Mouse (Mus musculus) forebrain, embryonic 13.5 days (tissue): ENCODE results near the gene Lce3c. TPM values are rescaled to one million over a fixed set of nuclear protein-coding genes. Genes with fewer than 3 reads are reported as not detected.

Experiments
- ATAC-seq: fragments of 200-750 bp; cut with Nextera tagmentation; 2 replicates; pipeline ENCODE4 v1.8.0; 2017
- H3K27ac ChIP-seq: fragments of 300-500 bp; sonication (generic); 2 replicates; pipeline ENCODE4 v1.5.1; 2015; ENCODE audit warnings: inconsistent platforms, mild to moderate bottlenecking, moderate library complexity
- H3K27me3 ChIP-seq: fragments of 300-500 bp; sonication (generic); 2 replicates; pipeline ENCODE4 v1.6.1; 2015; ENCODE audit warnings: mild to moderate bottlenecking, inconsistent platforms
- H3K36me3 ChIP-seq: fragments of 300-500 bp; sonication (generic); 2 replicates; pipeline ENCODE4 v1.6.1; 2015; ENCODE audit warnings: mild to moderate bottlenecking, inconsistent platforms; ENCODE audit not compliant: poor library complexity, severe bottlenecking
- H3K4me1 ChIP-seq: fragments of 300-500 bp; sonication (generic); 2 replicates; pipeline ENCODE4 v1.6.1; 2015; ENCODE audit warnings: inconsistent platforms
- H3K4me2 ChIP-seq: fragments of 300-500 bp; sonication (generic); 2 replicates; pipeline ENCODE4 v1.6.1; 2015; ENCODE audit warnings: inconsistent platforms, mild to moderate bottlenecking, moderate library complexity
- H3K4me3 ChIP-seq: fragments of 300-500 bp; sonication (generic); 2 replicates; pipeline ENCODE4 v1.5.1; 2015; ENCODE audit warnings: mild to moderate bottlenecking, inconsistent platforms
- H3K9ac ChIP-seq: fragments of 300-500 bp; sonication (generic); 2 replicates; pipeline ENCODE4 v1.6.1; 2015; ENCODE audit warnings: mild to moderate bottlenecking, inconsistent platforms
- H3K9me3 ChIP-seq: fragments of 300-500 bp; sonication (generic); replicated peaks from 2 replicates; pipeline ENCODE4 v1.6.1; 2016; ENCODE audit warnings: inconsistent platforms
- WGBS: fragments of 180-500 bp; shearing (Covaris S2); methylation state at CpG from one replicate; pipeline ENCODE4 v1.1.7; 2015; 5-methylcytosine and 5-hydroxymethylcytosine counted together
- polyA plus RNA-seq: library from polyadenylated mRNA; unstranded; fragments of >200 nt; fragmentation: Nextera tagmentation; extraction: Ambion mirVana; gene quantifications from 2 replicates; pipeline ENCODE4 v1.2.1, GENCODE M21; 2015

The Lce3c gene
- not detected in 2 replicates for polyA plus RNA-seq

- no peaks in the 10 kb centered on the region for H3K9me3 ChIP-seq
- H3K36me3 ChIP-seq, result no peaks in the 10 kb centered on the region
- H3K4me1 ChIP-seq, result no peaks in the 10 kb centered on the region
- H3K9ac ChIP-seq, result no peak within 1 kb of the TSS
- H3K27ac ChIP-seq, result no peak within 1 kb of the TSS
- 96% methylated on average over 1 of the region's 1 CpGs for WGBS
- H3K27me3 ChIP-seq, result no peaks in the 10 kb centered on the region
- no peak within 1 kb of the TSS for H3K4me3 ChIP-seq
- ATAC-seq, result no peak
- no peak within 1 kb of the TSS for H3K4me2 ChIP-seq
Measured at GRCm38 (mm10) chr3:92944186-92944585, at the start of gene Lce3c. TSS of gene Lce3c (plus strand) at chr3:92944486.

GRCm38 (mm10) chr3:92894489-92894888 lies 49.8 kb upstream of the Lce3c start:
- Histone ChIP-seq H3K4me3 (no peak overlapping the region), H3K27ac (no peak overlapping the region), H3K4me1 (no peaks in the 10 kb centered on the region), H3K9ac (no peak overlapping the region), H3K4me2 (no peak overlapping the region), H3K9me3 (no peaks in the 10 kb centered on the region; the same call in 1 of the 2 replicates), H3K27me3 (no peaks in the 10 kb centered on the region), H3K36me3 (no peaks in the 10 kb centered on the region)
- 47% methylated on average over 1 of the region's 1 CpGs for WGBS
- no peak for ATAC-seq

GRCm38 (mm10) chr3:92902992-92903391 lies 41.3 kb upstream of the Lce3c start:
- Histone ChIP-seq H3K4me1 (no peaks in the 10 kb centered on the region), H3K36me3 (no peaks in the 10 kb centered on the region), H3K9me3 (no peaks in the 10 kb centered on the region), H3K9ac (no peak overlapping the region), H3K4me3 (no peak overlapping the region), H3K4me2 (no peak overlapping the region), H3K27ac (no peak overlapping the region), H3K27me3 (no peaks in the 10 kb centered on the region)
- no peak for ATAC-seq
- 27% methylated on average over 3 of the region's 3 CpGs for WGBS

GRCm38 (mm10) chr3:92903640-92904039 lies 40.6 kb upstream of the Lce3c start:
- no peaks in the 10 kb centered on the region for H3K4me1 ChIP-seq
- no peaks in the 10 kb centered on the region for H3K9me3 ChIP-seq
- H3K36me3 ChIP-seq, result no peaks in the 10 kb centered on the region
- H3K27me3 ChIP-seq, result no peaks in the 10 kb centered on the region
- no peak overlapping the region for H3K4me3 ChIP-seq
- no peak overlapping the region for H3K9ac ChIP-seq
- peak; percentile 33; the same call in 1 of the 2 replicates for ATAC-seq
- no peak overlapping the region for H3K4me2 ChIP-seq
- H3K27ac ChIP-seq, result no peak overlapping the region
- 34% methylated on average over 4 of the region's 4 CpGs for WGBS

DNA sequence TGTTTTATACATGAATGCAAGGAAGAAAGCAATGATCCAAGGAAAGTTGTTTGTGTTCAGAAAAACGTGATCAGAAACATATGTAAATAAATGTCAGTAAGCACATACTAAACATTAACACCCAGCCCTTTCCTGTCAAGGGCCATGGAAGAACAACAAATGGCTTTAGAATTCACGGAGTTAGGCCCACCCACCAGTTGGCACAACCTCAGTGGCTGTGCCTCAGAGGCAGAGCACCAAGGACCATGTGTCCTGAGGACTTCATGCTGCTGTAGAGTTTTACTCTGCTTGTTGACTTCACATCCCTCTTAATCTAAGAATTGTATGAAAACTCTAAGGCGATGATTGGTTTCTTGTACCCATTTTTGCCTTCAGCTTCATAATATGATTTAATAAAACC lies 39.1 kb upstream of the Lce3c start:
- Histone ChIP-seq H3K36me3 (no peaks in the 10 kb centered on the region), H3K9me3 (no peaks in the 10 kb centered on the region), H3K9ac (no peak overlapping the region), H3K27ac (no peak overlapping the region), H3K27me3 (no peaks in the 10 kb centered on the region), H3K4me2 (no peak overlapping the region), H3K4me3 (no peak overlapping the region), H3K4me1 (no peaks in the 10 kb centered on the region)
- ATAC-seq, result no peak
- WGBS, result 57% methylated on average over 3 of the region's 3 CpGs

- 30% methylated on average over 4 of the region's 4 CpGs for WGBS
- H3K4me1 ChIP-seq, result no peaks in the 10 kb centered on the region
- H3K4me2 ChIP-seq, result no peak overlapping the region
- peak; percentile 61; the same call in 1 of the 2 replicates for ATAC-seq
- no peak overlapping the region for H3K9ac ChIP-seq
- no peak overlapping the region for H3K27ac ChIP-seq
- H3K27me3 ChIP-seq, result no peaks in the 10 kb centered on the region
- no peak overlapping the region for H3K4me3 ChIP-seq
- H3K36me3 ChIP-seq, result no peaks in the 10 kb centered on the region
- no peaks in the 10 kb centered on the region for H3K9me3 ChIP-seq
Measured at GRCm38 (mm10) chr3:92907571-92907970, 36.7 kb upstream of the Lce3c start.

DNA sequence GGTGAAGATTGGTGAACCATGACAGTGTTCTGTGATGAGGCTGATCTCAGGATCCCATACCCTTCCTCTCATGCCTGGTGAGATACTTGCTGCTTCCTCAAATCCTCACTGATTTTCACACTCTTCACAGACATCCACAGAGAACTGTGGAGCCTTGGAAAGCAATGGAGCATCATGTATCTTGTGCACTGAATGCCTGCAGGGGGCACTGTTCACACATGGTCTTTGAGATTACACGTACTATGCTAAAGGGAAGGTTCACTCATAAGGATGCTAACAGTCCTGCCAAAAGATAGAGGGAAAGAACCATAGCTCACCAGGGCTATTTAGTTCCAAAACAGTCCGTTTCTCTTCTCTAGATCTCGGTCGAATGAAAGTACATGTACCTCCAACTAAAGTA lies 23.9 kb upstream of the Lce3c start:
- Histone ChIP-seq H3K4me3 (no peak overlapping the region), H3K4me1 (no peaks in the 10 kb centered on the region), H3K9ac (no peak overlapping the region), H3K9me3 (no peaks in the 10 kb centered on the region), H3K27me3 (no peaks in the 10 kb centered on the region), H3K27ac (no peak overlapping the region), H3K4me2 (no peak overlapping the region), H3K36me3 (no peaks in the 10 kb centered on the region)
- WGBS, result 65% methylated on average over 4 of the region's 4 CpGs
- no peak for ATAC-seq

- 81% methylated on average over 2 of the region's 2 CpGs for WGBS
- no peak for ATAC-seq
- no peaks in the 10 kb centered on the region for H3K27me3 ChIP-seq
- H3K36me3 ChIP-seq, result no peaks in the 10 kb centered on the region
- no peaks in the 10 kb centered on the region for H3K4me1 ChIP-seq
- no peak within 1 kb of the TSS for H3K4me3 ChIP-seq
- H3K4me2 ChIP-seq, result no peak within 1 kb of the TSS
- no peaks in the 10 kb centered on the region for H3K9me3 ChIP-seq
- no peak within 1 kb of the TSS for H3K9ac ChIP-seq
- H3K27ac ChIP-seq, result no peak within 1 kb of the TSS
Measured at GRCm38 (mm10) chr3:92926130-92926529, 18.2 kb upstream of the Lce3c start, which contains the start of gene Lce3a. TSS of gene Lce3a (minus strand) at chr3:92926230.

DNA sequence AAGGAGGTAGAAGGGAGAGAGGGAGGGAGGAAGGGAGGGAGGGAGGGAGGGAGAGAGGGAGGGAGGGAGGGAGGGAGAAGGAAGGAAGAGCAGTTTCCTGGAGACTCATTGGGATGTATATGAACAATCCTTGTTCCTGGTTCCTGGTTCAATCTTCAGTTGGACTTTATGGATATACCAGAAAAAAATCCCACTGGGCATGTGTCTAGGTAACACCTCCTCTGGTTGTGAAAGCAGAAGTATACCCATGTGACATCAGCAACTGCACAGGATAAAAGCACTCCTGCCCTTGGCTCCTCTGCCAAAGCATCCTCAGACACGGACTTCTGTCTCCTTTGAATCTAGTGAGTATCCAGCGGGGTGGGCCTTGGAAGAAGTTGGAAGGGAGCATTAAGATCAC lies 11.6 kb upstream of the Lce3c start, which contains the start of gene Lce3b:
TSS of gene Lce3b (plus strand) at position 301 of the 400 bp plus-strand sequence.
- WGBS, result 69% methylated on average over 2 of the region's 2 CpGs
- H3K9me3 ChIP-seq, result no peaks in the 10 kb centered on the region
- no peak within 1 kb of the TSS for H3K4me3 ChIP-seq
- no peak within 1 kb of the TSS for H3K27ac ChIP-seq
- no peak within 1 kb of the TSS for H3K9ac ChIP-seq
- no peaks in the 10 kb centered on the region for H3K27me3 ChIP-seq
- H3K4me2 ChIP-seq, result no peak within 1 kb of the TSS
- H3K36me3 ChIP-seq, result no peaks in the 10 kb centered on the region
- H3K4me1 ChIP-seq, result no peaks in the 10 kb centered on the region
- no peak for ATAC-seq

DNA sequence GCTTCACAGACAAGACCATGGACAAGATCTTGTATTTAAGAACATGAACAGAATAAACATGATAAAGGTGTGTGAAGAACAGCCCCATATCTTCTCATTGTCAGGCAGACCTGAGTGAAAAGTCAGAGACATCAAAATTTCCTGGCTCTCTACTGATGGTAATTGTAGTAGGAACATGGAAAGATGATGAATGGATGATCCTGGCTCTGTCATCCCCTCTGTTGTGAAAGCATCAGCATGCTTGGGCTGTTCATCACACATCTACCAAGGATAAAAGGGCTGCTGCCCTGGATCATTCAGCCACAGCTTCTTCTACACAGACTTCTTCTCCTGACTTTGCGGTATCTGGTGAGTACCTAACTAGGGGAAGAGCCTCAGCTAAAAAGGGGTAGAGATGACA lies 12.8 kb downstream of the Lce3c start, which contains the start of gene Lce3d:
TSS of gene Lce3d (plus strand) at position 301 of the 400 bp plus-strand sequence.
- Histone ChIP-seq H3K9ac (no peak within 1 kb of the TSS), H3K4me2 (no peak within 1 kb of the TSS), H3K4me1 (no peaks in the 10 kb centered on the region), H3K27ac (no peak within 1 kb of the TSS), H3K4me3 (no peak within 1 kb of the TSS), H3K36me3 (no peaks in the 10 kb centered on the region), H3K27me3 (no peaks in the 10 kb centered on the region), H3K9me3 (no peaks in the 10 kb centered on the region)
- 97% methylated on average over 1 of the region's 1 CpGs for WGBS
- no peak for ATAC-seq

DNA sequence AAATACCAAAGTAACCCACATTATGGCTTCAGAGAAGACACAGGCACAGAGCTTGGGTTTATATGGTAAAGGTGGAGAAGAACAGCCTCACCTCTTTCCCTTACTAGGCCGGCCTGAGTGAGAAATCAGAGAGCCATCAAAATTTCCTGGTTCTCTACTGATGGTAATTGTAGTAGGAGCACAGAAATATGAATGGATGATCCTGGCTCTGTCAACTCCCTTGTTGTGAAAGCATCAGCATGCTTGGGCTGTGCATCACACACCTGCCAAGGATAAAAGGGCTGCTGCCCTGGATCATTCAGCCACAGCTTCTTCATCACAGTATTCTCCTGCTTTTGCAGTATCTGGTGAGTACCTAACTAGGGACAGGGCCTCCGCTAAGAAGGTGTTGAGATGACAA lies 22.5 kb downstream of the Lce3c start, which contains the start of gene Lce3e:
TSS of gene Lce3e (plus strand) at position 301 of the 400 bp plus-strand sequence.
- Histone ChIP-seq H3K4me1 (no peaks in the 10 kb centered on the region), H3K27ac (no peak within 1 kb of the TSS), H3K36me3 (no peaks in the 10 kb centered on the region), H3K27me3 (no peaks in the 10 kb centered on the region), H3K9ac (no peak within 1 kb of the TSS), H3K9me3 (no peaks in the 10 kb centered on the region), H3K4me3 (no peak within 1 kb of the TSS), H3K4me2 (no peak within 1 kb of the TSS)
- no peak for ATAC-seq
- WGBS, result 92% methylated on average over 2 of the region's 2 CpGs

- Histone ChIP-seq H3K27me3 (no peaks in the 10 kb centered on the region), H3K9me3 (no peaks in the 10 kb centered on the region), H3K36me3 (no peaks in the 10 kb centered on the region), H3K4me2 (no peak overlapping the region), H3K27ac (no peak overlapping the region), H3K9ac (no peak overlapping the region), H3K4me3 (no peak overlapping the region), H3K4me1 (no peaks in the 10 kb centered on the region)
- WGBS, result 69% methylated on average over 2 of the region's 2 CpGs
- ATAC-seq, result no peak
Measured at GRCm38 (mm10) chr3:92978484-92978883, 34.2 kb downstream of the Lce3c start.

DNA sequence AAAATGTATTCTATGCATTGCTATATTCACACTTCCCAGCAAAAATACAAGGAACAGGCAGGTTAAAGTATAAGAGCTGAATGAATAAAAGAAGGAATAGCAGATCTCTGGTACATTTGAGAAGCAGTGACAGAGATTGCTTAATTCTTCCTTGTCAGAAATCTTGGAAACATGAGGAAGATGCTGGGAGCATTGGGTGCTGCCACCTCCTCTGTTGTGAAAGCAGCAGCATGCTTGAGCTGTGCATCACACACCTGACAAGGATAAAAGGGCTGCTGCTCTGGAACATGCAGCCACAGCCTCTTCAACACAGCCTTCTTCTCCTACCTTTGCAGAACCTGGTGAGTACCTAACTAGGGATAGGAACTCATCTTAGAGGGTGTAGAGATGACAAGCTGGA lies 47.6 kb downstream of the Lce3c start, which contains the start of gene Lce3f:
TSS of gene Lce3f (plus strand) at position 301 of the 400 bp plus-strand sequence.
- H3K9ac ChIP-seq, result no peak within 1 kb of the TSS
- no peak within 1 kb of the TSS for H3K27ac ChIP-seq
- H3K4me1 ChIP-seq, result no peaks in the 10 kb centered on the region
- H3K4me3 ChIP-seq, result no peak within 1 kb of the TSS
- H3K9me3 ChIP-seq, result no peaks in the 10 kb centered on the region
- H3K27me3 ChIP-seq, result no peaks in the 10 kb centered on the region
- H3K4me2 ChIP-seq, result no peak within 1 kb of the TSS
- no peak for ATAC-seq
- no peaks in the 10 kb centered on the region for H3K36me3 ChIP-seq
